Mouse (Mus musculus) retina, embryonic 14.5 days (tissue): Measurements from ENCODE around the gene Zfp300.

Experiments
- DNase-seq: peaks from one replicate; pipeline ENCODE4 v3.0.0-alpha.2; 2015; ENCODE audit warnings: low spot score

The Zfp300 gene

DNA sequence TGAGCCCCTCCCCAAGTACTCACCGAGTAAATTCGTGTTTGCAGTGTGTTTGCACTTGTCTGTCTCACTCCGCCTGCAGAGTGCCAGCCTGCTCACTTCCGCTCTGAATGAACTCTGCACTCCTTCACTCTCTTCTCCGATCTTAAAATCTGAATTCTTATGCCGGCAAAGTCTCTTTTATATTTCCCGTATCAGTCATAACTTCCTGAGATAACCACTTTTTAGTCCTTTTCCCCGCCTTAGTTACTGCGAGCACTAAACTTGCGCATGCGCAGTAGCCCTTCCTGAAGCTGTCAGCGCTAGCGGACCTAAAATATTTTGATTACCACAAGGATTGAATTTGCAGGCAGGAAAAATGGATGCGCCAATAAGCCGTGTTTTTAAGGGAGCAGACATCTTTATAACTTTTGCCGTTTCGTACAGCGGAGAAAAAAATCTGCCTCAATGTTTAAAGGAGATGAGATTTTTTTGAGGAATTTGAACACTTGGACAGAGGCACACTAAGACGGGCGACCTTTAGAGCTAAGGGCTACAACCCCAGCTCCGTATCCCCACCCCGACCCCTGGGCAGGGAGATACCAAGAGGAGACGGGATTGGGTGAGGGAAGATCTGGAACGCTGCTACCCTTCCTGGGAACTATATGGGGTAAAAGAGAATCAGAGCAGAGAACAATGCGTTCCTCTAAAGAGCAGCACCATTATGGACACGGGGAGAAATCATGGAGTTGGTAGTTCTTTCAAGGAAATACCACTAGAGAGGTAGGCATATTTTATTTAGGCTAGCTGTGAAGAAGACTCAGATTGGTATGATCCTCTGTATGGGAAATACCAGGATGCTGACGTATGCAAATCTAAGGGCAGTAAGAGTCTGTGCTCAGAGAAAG, at the start of gene Zfp300:
Gene Zfp300 (minus strand): TSS at position 545 of the 884 bp plus-strand sequence.
- DNase-seq: peak; percentile 80

DNA sequence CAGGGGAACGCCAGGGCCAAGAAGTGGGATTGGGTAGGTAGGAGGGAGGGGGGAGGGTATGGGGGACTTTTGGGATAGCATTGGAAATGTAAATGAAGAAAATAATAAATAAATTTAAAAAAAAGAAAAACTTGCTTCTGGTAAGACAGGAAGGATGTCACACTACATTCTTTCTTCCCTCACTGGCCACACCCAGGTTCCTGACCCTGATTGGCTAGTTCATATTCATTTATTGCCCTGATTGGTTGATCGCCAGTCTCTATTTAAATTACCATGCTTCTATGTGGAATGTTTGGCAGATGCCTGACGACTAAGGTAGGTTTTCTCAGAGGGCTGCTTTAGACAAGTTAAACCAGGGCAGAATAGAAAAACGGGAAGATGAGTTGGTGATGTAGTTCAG, 26.2 kb upstream of the Zfp300 start, which contains the start of gene Ssxa1:
Gene Ssxa1 (plus strand): TSS at position 301 of the 400 bp plus-strand sequence.
- DNase-seq: no peak

GRCm38 (mm10) chrX:21089867-21090239, 526 bp upstream of the Zfp300 start:
- no peak for DNase-seq

GRCm38 (mm10) chrX:21088645-21088982, 713 bp downstream of the Zfp300 start:
- peak; percentile 1 for DNase-seq

DNA sequence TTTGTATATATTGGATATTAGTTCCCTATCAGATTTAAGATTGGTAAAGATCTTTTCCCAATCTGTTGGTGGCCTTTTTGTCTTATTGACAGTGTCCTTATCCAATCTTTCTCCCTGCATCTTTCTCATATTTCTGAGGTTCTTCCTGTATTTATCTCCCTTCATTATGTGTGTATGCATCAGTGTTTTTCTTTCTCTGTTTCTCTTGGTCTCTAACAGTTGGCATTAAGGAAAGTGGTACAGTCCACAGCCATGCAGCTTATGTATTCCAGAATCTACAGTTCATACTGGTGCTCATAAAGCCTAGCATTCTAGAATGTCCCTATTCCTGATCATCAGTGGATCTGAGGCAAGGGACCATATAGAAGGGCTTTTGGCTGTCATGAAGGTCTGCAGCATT, 21.2 kb downstream of the Zfp300 start, which contains the start of gene Spaca5:
Gene Spaca5 (plus strand): TSS at position 301 of the 400 bp plus-strand sequence.
- no peak for DNase-seq

DNA sequence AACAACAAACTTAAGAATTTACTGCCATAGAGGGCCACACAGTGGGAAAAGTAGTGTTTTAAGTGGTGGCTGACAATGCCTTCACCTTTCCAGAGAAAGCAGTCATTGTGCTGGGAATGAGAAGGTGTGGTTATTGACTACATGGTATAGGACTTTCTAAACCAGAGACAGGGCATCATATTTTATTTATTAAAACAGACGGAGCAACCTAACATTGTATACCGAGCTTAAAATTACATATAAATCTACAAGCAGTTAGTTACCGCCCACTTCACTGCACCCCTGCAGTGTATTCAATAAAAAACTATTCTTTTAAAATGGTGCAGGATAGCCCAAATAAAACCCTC, 26.8 kb downstream of the Zfp300 start:
- no peak for DNase-seq

DNA sequence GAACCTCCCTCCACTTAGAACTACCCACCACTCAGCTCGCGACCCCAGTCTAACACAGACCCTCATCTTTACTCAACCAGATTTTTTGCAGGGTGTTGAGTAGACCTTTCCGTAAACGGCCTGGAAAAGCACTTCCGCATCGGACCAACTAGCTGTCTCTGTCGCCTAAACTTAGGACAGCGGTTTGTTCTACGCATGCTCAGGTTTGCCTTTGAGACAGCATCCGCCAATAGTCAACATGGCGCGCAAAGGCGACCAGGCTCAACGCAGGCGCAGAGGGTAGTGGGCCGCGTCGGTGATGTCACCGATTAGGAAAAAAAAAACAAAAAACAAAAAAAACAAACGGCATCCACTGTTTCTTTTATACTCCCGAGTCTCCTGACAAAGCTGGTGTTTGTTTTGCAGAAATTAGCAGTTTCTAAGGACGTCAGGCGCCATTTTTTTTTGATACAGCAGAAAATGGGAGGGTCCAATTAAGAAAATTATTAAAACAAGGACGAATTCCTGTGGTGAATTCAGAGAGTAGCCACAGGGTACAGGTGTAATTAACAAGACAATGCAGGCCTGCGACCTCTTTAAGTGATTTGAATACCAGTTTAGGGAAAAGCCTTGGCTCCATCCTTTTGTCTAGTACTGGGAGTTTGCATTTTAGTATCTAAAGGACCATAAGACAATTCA, 27.3 kb downstream of the Zfp300 start, which contains the start of gene Zfp182:
Gene Zfp182 (minus strand): TSS at position 451 of the 678 bp plus-strand sequence.
- DNase-seq: peak; percentile 78

DNA sequence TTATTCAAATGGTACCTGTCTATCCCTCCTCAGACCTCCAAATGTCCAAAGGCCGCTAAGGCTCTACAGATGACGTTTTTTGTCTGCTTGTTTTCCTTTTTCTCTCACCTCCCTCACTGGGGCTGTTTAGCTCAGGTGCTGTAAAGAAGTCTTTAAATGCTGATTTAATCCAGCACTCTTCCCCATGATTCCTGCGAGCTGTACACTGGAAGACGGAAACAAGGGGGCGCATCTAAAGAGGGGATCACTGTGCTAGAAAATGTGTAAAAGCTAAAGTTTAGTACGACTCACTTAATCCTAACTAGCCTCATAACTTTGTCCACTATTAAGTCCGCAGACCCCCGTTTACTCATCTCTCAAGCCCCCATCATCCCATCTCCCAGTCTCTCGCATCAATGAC, 27.9 kb downstream of the Zfp300 start:
- DNase-seq: no peak
